Mouse (Mus musculus): ENCODE measurements around the gene Adap1. TPM values are rescaled to one million over a fixed set of nuclear protein-coding genes. Genes with fewer than 3 reads are reported as not detected.
A peak's percentile ranks its signal among the peaks of the same experiment; 100 is the strongest.

The Adap1 gene
- polyA plus RNA-seq, 1 experiment from 2014 or later = 2.5 TPM

DNA sequence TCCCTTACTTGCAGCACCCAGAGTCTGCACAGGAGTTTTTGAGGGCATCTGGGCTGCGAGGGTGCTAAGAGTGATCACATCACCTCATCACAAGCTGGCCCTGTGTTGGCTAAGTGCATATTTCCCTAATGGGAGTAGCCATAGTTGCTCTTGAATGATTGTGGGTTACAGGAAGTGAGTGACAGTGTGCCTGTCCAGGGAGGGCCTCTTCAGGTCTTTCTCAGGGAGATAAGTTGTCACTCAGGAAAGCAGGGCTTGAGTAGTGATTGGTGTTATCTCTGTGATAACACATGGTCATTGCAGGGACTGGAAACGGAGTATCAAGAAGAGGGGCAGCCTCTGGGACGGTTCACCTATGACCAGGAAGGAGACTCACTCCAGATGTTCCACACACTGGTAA lies 77.7 kb downstream of the Adap1 start:
- no peak for ATAC-seq (ENCODE audit: insufficient number of reproducible peaks, low FRiP score, low TSS enrichment, low read depth)
- Histone ChIP-seq H3K27me3 (no peaks in the 10 kb centered on the region), H3K4me2 (replicated peaks) (no peak overlapping the region), H3K9ac (no peak overlapping the region), H3K4me1 (peaks cover 6% of the 10 kb centered on the region; the same call in 1 of the 2 replicates), H3K27ac (replicated peaks) (no peak overlapping the region), H3K36me3 (peaks cover 71% of the 10 kb centered on the region), H3K9me3 (replicated peaks) (no peaks in the 10 kb centered on the region), H3K4me3 (replicated peaks) (no peak overlapping the region)
- 88% methylated on average over 3 of the region's 3 CpGs for WGBS

DNA sequence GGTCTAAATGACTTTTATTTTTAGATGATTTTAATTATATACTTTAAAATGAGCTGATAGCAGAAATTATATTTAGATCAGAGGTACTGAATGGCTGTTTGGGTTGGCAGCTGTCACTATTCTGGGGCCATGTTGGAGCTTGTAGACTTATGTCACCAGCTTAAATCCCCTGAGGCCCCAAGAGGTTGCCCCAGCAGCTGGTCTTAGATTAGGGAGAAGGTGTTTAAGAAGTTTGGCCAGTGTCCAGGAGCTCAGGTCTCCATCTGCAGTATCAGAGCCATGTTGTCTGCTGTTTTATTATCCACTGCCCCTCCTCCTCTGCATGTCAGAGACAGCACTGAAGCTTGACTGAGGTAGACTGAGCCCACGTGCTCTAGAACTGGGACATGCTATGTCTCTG lies 82.0 kb downstream of the Adap1 start:
- ATAC-seq (ENCODE audit: insufficient number of reproducible peaks, low FRiP score, low TSS enrichment, low read depth) = 0 out of 2 replicates have a peak, but pooled peaks have one; percentile 36
- peaks cover 96% of the 10 kb centered on the region for H3K36me3 ChIP-seq
- H3K4me2 ChIP-seq (replicated peaks) = no peak overlapping the region
- no peaks in the 10 kb centered on the region for H3K9me3 ChIP-seq (replicated peaks)
- no peaks in the 10 kb centered on the region for H3K4me1 ChIP-seq
- no peak overlapping the region for H3K4me3 ChIP-seq (replicated peaks)
- no peak overlapping the region for H3K27ac ChIP-seq (replicated peaks)
- no peaks in the 10 kb centered on the region for H3K27me3 ChIP-seq
- H3K9ac ChIP-seq = no peak overlapping the region
- 85% methylated on average over 1 of the region's 1 CpGs for WGBS

DNA sequence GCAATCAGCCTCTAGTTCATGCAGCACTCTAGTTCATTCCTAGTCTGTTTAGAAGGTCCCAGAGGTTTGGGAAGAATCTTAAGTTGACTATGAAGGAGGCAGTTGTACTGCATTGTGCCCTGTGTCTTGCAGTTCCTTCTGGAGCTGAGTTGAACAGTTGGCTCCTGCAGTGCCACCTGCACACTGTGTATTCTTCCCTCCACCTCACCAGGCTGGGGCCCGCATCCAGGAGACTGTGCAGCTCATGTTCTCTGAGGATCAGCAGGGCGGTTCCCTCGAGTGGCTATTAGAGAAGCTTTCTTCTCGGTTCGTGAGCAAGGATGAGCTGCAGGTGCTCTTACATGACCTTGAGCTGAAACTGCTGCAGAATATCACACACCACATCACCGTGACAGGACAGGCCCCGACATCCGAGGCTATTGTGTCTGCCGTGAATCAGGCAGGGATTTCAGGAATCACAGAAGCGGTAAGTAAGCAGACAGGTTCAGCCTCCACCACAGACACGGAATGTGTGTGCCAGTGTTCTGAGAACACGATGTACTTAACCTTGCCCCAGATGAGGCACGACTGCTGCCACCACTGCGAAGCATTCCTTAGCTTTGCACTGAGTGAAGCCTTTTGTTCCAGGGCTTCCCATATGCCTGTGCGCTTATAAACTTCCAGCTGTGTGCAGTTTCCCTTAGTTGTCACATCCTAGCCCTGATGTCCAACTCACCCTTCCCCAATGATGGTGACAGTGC lies 84.2 kb downstream of the Adap1 start:
- Histone ChIP-seq H3K4me2 (replicated peaks) (no peak overlapping the region), H3K4me1 (no peaks in the 10 kb centered on the region), H3K4me3 (replicated peaks) (no peak overlapping the region), H3K36me3 (peaks cover 96% of the 10 kb centered on the region), H3K9ac (no peak overlapping the region), H3K27me3 (no peaks in the 10 kb centered on the region), H3K9me3 (replicated peaks) (no peaks in the 10 kb centered on the region), H3K27ac (replicated peaks) (peak overlapping the region; percentile 58)
- 79% methylated on average over 15 of the region's 15 CpGs for WGBS
- no peak for ATAC-seq (ENCODE audit: insufficient number of reproducible peaks, low FRiP score, low TSS enrichment, low read depth)

DNA sequence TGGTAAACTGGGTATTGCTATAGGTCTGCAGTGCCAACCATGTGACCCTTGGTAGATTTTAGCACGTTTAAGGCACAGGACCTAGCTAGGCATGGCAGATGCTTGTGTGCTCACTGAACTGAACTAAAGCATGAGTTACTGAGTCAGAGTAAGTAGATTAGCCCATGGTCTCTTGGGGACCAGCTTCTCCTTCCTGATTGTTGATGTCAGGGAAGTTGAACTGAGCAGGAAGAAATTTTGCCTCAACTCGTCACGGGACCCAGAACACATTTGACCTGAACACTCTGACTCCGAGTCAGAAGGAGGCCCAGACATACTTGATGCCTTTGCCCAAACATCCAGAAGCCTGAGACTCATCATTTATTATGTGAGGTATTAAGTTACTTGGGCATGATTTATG lies 88.0 kb downstream of the Adap1 start:
- Histone ChIP-seq H3K4me2 (replicated peaks) (no peak overlapping the region), H3K36me3 (peaks cover 94% of the 10 kb centered on the region), H3K4me1 (no peaks in the 10 kb centered on the region), H3K9ac (no peak overlapping the region), H3K27me3 (no peaks in the 10 kb centered on the region), H3K27ac (replicated peaks) (no peak overlapping the region), H3K4me3 (replicated peaks) (no peak overlapping the region), H3K9me3 (replicated peaks) (no peaks in the 10 kb centered on the region)
- WGBS = 76% methylated on average over 4 of the region's 4 CpGs
- ATAC-seq (ENCODE audit: insufficient number of reproducible peaks, low FRiP score, low TSS enrichment, low read depth) = no peak

DNA sequence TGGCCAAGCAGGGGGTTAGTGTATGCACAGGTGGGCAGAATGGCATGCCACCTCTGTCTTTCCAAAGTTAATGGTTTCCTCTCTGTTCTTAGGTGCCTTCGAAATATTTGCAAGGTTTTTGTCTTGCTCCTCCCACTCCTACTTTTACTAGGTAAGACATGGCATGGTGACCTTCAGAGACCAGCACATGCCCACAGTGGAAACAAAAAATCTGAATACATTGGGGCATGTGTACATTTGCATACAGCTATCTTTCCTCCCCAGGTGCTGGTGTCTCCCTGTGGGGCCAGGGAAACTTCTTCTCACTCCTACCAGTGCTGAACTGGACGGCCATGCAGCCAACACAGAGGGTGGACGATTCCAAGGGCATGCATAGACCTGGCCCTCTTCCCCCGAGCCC lies 91.0 kb downstream of the Adap1 start:
- 87% methylated on average over 4 of the region's 4 CpGs for WGBS
- Histone ChIP-seq H3K4me2 (replicated peaks) (no peak overlapping the region), H3K27me3 (no peaks in the 10 kb centered on the region), H3K4me3 (replicated peaks) (no peak overlapping the region), H3K27ac (replicated peaks) (no peak overlapping the region), H3K4me1 (no peaks in the 10 kb centered on the region), H3K9ac (no peak overlapping the region), H3K36me3 (peaks cover 90% of the 10 kb centered on the region), H3K9me3 (replicated peaks) (no peaks in the 10 kb centered on the region)
- ATAC-seq (ENCODE audit: insufficient number of reproducible peaks, low FRiP score, low TSS enrichment, low read depth) = no peak

DNA sequence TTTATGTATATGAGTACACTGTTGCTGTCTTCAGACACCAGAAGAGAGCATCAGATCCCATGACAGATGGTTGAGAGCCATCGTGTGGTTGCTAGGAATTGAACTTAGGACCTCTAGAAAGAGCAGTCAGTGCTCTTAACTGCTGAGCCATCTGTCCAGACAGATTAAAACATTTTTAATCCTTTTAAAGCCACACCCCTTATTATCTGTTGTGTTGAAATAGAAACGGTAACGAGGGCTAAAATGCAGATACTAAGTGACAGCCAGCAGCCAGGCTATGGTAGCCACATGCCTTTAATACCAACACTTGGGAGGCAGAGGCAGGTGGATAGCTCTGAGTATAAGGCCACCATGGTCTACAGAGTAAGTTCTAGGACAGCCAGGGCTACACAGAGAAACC lies 93.3 kb downstream of the Adap1 start:
- no peak overlapping the region for H3K9ac ChIP-seq
- no peak overlapping the region for H3K4me3 ChIP-seq (replicated peaks)
- H3K9me3 ChIP-seq (replicated peaks) = no peaks in the 10 kb centered on the region
- 78% methylated on average over 3 of the region's 3 CpGs for WGBS
- H3K4me2 ChIP-seq (replicated peaks) = no peak overlapping the region
- peaks cover 89% of the 10 kb centered on the region for H3K36me3 ChIP-seq
- no peaks in the 10 kb centered on the region for H3K4me1 ChIP-seq
- no peak for ATAC-seq (ENCODE audit: insufficient number of reproducible peaks, low FRiP score, low TSS enrichment, low read depth)
- H3K27me3 ChIP-seq = no peaks in the 10 kb centered on the region
- H3K27ac ChIP-seq (replicated peaks) = no peak overlapping the region

DNA sequence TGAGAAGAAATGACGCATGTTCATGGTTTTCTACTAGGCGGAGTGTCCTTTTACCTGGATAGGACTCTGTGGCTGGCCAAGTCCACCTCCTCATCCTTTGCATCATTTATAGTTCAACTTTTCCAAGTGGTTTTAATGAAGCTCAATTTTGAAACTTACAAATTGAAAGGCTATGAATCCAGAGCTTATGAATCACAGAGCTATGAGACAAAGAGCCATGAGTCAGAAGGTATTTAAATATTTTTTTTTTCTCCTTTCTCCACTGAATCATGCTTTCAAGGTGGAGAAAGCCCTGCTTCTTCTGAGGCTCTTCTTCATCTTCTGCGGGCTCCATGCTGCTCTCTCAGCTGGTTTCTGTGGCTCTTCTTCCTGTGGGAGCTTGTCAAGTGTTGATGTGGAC lies 95.7 kb downstream of the Adap1 start:
- no peaks in the 10 kb centered on the region for H3K4me1 ChIP-seq
- H3K36me3 ChIP-seq = peaks cover 91% of the 10 kb centered on the region
- H3K4me3 ChIP-seq (replicated peaks) = no peak overlapping the region
- no peaks in the 10 kb centered on the region for H3K9me3 ChIP-seq (replicated peaks)
- no peaks in the 10 kb centered on the region for H3K27me3 ChIP-seq
- no peak overlapping the region for H3K4me2 ChIP-seq (replicated peaks)
- WGBS = 91% methylated on average over 3 of the region's 3 CpGs
- no peak overlapping the region for H3K27ac ChIP-seq (replicated peaks)
- H3K9ac ChIP-seq = no peak overlapping the region
- ATAC-seq (ENCODE audit: insufficient number of reproducible peaks, low FRiP score, low TSS enrichment, low read depth) = no peak

DNA sequence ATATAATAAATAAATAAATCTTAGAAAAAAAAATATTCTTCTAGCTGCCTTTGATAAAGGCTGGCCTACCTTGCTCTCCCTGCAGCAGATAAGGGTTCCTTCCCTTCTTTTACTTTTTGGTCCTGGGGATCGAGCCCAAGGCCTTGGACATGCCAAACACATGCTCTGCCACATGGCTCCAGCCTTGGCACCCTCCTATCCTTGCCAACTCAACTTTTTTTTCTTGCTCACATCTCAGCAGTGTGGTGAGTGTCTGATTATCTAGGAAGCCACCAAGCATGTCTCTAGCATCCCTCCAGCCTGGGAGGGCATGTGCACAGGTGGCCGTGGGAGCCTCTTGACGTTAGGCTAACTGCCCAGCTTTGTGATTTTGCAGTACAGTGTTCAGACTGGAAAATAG lies 97.1 kb downstream of the Adap1 start:
- Histone ChIP-seq H3K27me3 (no peaks in the 10 kb centered on the region), H3K4me1 (no peaks in the 10 kb centered on the region), H3K9ac (no peak overlapping the region), H3K27ac (replicated peaks) (no peak overlapping the region), H3K4me3 (replicated peaks) (no peak overlapping the region), H3K9me3 (replicated peaks) (no peaks in the 10 kb centered on the region), H3K36me3 (peaks cover 90% of the 10 kb centered on the region), H3K4me2 (replicated peaks) (no peak overlapping the region)
- WGBS = 94% methylated on average over 3 of the region's 3 CpGs
- ATAC-seq (ENCODE audit: insufficient number of reproducible peaks, low FRiP score, low TSS enrichment, low read depth) = no peak

DNA sequence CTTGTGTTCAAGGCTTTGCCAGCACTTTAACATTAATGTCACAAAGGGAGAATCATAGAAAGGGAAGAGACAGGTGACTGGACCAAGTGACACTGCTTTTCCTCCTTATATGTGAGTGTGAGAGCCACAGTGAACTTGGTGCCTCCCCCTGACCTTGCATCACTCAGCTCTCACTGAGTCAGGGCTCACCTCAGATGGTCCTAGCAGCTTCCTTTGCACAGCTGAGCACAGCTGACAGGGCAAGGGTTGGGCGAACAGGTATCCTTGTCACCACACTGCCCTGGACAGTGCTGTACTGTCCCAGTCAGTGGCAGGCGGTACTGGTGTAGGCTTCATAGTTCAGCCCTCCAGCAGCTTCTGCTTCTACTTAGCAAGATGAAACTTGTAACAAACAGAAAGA lies 97.8 kb downstream of the Adap1 start:
- Histone ChIP-seq H3K4me3 (replicated peaks) (no peak overlapping the region), H3K4me1 (no peaks in the 10 kb centered on the region), H3K9ac (no peak overlapping the region), H3K27ac (replicated peaks) (no peak overlapping the region), H3K27me3 (no peaks in the 10 kb centered on the region), H3K36me3 (peaks cover 90% of the 10 kb centered on the region), H3K4me2 (replicated peaks) (no peak overlapping the region), H3K9me3 (replicated peaks) (no peaks in the 10 kb centered on the region)
- WGBS = 92% methylated on average over 2 of the region's 2 CpGs
- no peak for ATAC-seq (ENCODE audit: insufficient number of reproducible peaks, low FRiP score, low TSS enrichment, low read depth)

DNA sequence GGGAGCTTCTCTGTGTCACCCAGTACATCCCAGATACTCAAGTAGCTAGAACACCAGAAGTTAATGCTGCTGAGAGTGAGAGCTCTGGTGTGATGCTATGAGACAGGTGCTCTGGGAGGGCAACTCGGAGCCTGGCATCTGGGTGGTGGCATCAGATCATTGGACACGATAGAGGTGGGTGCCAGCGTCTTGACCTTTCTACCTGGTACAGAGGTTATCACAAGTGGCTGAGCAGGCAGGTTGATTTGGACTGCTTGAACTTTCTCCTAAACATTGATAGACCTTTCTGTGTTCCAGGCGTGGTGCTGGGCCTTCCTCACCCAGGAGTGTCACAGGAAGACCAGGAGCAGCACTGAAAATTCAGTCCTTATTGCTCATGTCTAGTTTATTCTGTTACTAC lies 98.2 kb downstream of the Adap1 start:
- no peaks in the 10 kb centered on the region for H3K9me3 ChIP-seq (replicated peaks)
- ATAC-seq (ENCODE audit: insufficient number of reproducible peaks, low FRiP score, low TSS enrichment, low read depth) = no peak
- 96% methylated on average over 4 of the region's 4 CpGs for WGBS
- no peak overlapping the region for H3K4me2 ChIP-seq (replicated peaks)
- no peaks in the 10 kb centered on the region for H3K27me3 ChIP-seq
- no peak overlapping the region for H3K9ac ChIP-seq
- no peaks in the 10 kb centered on the region for H3K4me1 ChIP-seq
- H3K4me3 ChIP-seq (replicated peaks) = no peak overlapping the region
- peaks cover 91% of the 10 kb centered on the region for H3K36me3 ChIP-seq
- no peak overlapping the region for H3K27ac ChIP-seq (replicated peaks)

DNA sequence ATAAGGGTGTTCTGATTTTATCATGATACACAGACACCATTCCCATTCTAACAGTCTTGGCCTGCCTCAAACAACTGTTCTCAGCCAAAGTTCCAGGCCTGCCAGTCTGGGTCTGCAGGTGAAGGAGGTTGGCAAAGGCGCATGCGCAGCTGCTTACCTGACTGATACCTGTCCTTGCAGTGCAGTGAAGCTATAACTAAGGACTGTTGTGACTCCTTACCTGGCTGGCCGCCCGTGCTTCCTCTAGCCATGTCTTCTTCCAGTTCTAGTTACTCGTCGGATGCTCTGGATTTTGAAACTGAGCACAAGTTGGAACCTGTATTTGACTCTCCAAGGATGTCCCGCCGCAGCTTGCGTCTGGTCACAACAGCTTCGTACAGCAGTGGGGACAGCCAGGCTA lies 102.1 kb downstream of the Adap1 start:
- no peak overlapping the region for H3K4me3 ChIP-seq (replicated peaks)
- H3K4me1 ChIP-seq = no peaks in the 10 kb centered on the region
- no peaks in the 10 kb centered on the region for H3K9me3 ChIP-seq (replicated peaks)
- 90% methylated on average over 10 of the region's 10 CpGs for WGBS
- H3K4me2 ChIP-seq (replicated peaks) = no peak overlapping the region
- H3K36me3 ChIP-seq = peaks cover 80% of the 10 kb centered on the region
- H3K27ac ChIP-seq (replicated peaks) = no peak overlapping the region
- H3K9ac ChIP-seq = no peak overlapping the region
- H3K27me3 ChIP-seq = no peaks in the 10 kb centered on the region
- ATAC-seq (ENCODE audit: insufficient number of reproducible peaks, low FRiP score, low TSS enrichment, low read depth) = no peak
